Mouse (Mus musculus): Measurements from ENCODE around the gene Parva. TPM values are rescaled to one million over a fixed set of nuclear protein-coding genes. Genes with fewer than 3 reads are reported as not detected.

The Parva gene
- polyA plus RNA-seq, 1 experiment = 78.3 TPM

DNA sequence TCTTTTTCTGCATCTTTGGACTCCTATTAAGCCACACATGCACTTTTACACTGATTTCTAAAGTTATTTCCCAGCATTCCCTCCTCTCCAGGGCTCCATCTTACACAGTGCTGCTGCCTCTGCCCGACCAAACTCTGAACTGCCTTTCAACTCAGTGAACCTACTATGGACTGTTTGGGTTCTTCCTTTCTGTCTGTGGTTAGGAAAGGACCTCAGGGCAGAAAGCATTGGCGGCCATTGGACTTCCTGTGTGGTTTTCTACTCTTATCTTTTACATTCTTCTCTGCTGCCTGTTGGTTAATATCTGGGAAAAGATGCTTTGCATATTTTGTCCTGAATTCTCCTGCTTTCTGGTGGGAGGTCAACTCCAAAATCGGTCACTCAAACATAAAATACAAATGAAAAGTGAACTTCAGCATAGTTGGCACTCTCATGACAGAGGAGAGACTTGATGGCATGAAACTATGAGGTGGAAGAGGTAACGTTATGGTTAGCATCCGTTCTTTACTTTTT lies 38.9 kb upstream of the Parva start:
- no peak overlapping the region for H3ac ChIP-seq (ENCODE audit: control insufficient read depth, insufficient read length)
- H3K4me2 ChIP-seq (ENCODE audit: low read depth) = no peak overlapping the region
- H3K27me3 ChIP-seq (ENCODE audit: control insufficient read depth, insufficient read depth, insufficient read length) = no peaks in the 10 kb centered on the region
- no peaks in the 10 kb centered on the region for H3K79me2 ChIP-seq (ENCODE audit: control insufficient read depth, insufficient read depth)
- TF ChIP-seq TCF3 (IDR thresholded peaks at IDR 0.05; ENCODE audit: insufficient read length, low read depth) = no peak
- TF ChIP-seq SRF (IDR thresholded peaks at IDR 0.05; ENCODE audit: control insufficient read depth, insufficient read length, low read depth) = no peak
- no peak for TF ChIP-seq MYOG (IDR thresholded peaks at IDR 0.05; ENCODE audit: control insufficient read depth in 1 of 3, insufficient read depth in 1 of 3, insufficient read length in 2 of 3, low read depth in 2 of 3)
- no peak for TF ChIP-seq E2F4 (IDR thresholded peaks at IDR 0.05; ENCODE audit: insufficient read depth)
- TF ChIP-seq REST (IDR thresholded peaks at IDR 0.05; ENCODE audit: insufficient read depth, insufficient read length) = no peak
- TF ChIP-seq POLR2A (IDR thresholded peaks at IDR 0.05; ENCODE audit: insufficient read length, low read depth) = no peak
- TF ChIP-seq MAX (IDR thresholded peaks at IDR 0.05; ENCODE audit: low read depth) = no peak
- TF ChIP-seq MYOD1 (IDR thresholded peaks at IDR 0.05; ENCODE audit: control insufficient read depth in 1 of 3, insufficient read length in 2 of 3, low read depth in 2 of 3) = no peak
- TF ChIP-seq CEBPB (IDR thresholded peaks at IDR 0.05; ENCODE audit: insufficient read depth, poor library complexity, severe bottlenecking) = no peak
- TF ChIP-seq USF1 (IDR thresholded peaks at IDR 0.05; ENCODE audit: low read depth) = no peak
- no peak for TF ChIP-seq POLR2AphosphoS2 (IDR thresholded peaks at IDR 0.05; ENCODE audit: insufficient read length, low read depth)
- no peak for TF ChIP-seq TCF12 (IDR thresholded peaks at IDR 0.05; ENCODE audit: insufficient read depth, poor library complexity, severe bottlenecking)
- H3K36me3 ChIP-seq (ENCODE audit: control insufficient read depth, insufficient read depth) = no peaks in the 10 kb centered on the region
- H3K4me3 ChIP-seq = no peak overlapping the region

DNA sequence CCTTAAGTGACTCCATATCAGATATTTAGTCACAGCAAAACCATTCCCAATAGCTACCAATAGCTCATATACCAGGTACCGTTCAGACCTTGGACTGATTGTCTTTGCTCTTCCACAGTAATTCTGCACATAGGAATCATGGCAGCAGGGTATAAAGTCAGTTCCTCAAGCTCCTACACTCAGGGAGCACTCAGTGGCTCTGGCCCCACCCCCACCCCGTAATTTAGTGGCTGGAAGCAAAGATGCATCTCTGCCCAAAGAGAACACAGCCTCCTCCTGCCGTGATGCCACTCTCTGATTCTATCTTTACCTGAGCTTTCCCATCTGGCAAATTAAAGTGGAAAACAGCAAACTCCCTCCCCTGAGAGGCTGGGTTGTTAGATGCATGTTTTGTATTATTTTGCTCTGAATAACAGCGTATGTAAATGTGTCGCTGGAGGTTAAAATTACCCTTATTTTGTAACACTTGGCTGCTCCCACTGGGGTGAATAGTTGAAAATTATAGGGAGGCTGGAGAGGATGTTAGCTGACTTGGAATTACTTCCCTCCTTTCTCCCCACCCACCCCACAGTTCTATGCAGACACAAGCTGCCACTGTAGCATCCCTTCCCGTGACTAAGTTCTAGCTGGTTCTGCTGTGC lies 37.6 kb upstream of the Parva start:
- Histone ChIP-seq H3K79me2 (ENCODE audit: control insufficient read depth, insufficient read depth) (no peaks in the 10 kb centered on the region), H3K4me2 (ENCODE audit: low read depth) (peak overlapping the region; percentile 27), H3K4me3 (no peak overlapping the region), H3ac (ENCODE audit: control insufficient read depth, insufficient read length) (no peak overlapping the region), H3K27me3 (ENCODE audit: control insufficient read depth, insufficient read depth, insufficient read length) (no peaks in the 10 kb centered on the region), H3K36me3 (ENCODE audit: control insufficient read depth, insufficient read depth) (no peaks in the 10 kb centered on the region)
- TF ChIP-seq REST (IDR thresholded peaks at IDR 0.05; ENCODE audit: insufficient read depth, insufficient read length) (no peak), USF1 (IDR thresholded peaks at IDR 0.05; ENCODE audit: low read depth) (no peak), MAX (IDR thresholded peaks at IDR 0.05; ENCODE audit: low read depth) (no peak)

DNA sequence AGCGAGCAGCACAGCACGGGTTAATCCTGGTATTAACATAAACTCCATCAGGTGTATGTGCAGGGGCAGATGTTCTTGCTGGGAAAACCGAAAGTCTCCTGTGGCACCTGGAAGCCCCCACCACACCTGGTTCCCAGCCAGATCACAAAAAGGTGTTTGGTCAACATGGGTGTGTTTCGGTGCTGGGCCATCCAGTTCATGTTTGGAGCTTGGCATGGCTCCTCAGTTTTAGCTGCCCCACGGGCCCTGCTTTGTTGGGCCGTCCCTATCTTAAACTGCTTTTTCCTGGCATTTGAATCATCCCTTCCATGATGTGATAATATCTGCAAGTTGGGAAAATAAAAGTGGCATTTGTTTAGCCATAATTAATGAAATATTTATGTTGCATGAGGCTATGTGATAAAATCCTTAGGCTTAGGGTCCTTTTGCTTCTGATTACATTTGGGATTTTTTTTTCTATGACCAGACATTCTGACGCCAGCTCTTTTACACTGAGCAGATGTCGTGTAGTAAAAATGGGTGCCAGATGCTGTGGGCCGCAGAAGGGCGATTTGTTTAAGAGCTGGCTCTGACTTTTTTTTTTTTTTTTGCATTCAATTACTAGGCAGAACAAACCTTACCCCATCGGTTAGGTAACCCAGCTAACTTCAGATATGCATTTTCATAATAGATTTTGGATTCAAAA lies 36.9 kb upstream of the Parva start:
- Histone ChIP-seq H3K27me3 (ENCODE audit: control insufficient read depth, insufficient read depth, insufficient read length) (no peaks in the 10 kb centered on the region), H3K36me3 (ENCODE audit: control insufficient read depth, insufficient read depth) (no peaks in the 10 kb centered on the region), H3K4me3 (no peak overlapping the region), H3ac (ENCODE audit: control insufficient read depth, insufficient read length) (no peak overlapping the region), H3K4me2 (ENCODE audit: low read depth) (peak overlapping the region; percentile 27), H3K79me2 (ENCODE audit: control insufficient read depth, insufficient read depth) (no peaks in the 10 kb centered on the region)
- TF ChIP-seq POLR2A (IDR thresholded peaks at IDR 0.05; ENCODE audit: insufficient read length, low read depth) (no peak), MYOG (IDR thresholded peaks at IDR 0.05; ENCODE audit: control insufficient read depth in 1 of 3, insufficient read depth in 1 of 3, insufficient read length in 2 of 3, low read depth in 2 of 3) (no peak), MYOD1 (IDR thresholded peaks at IDR 0.05; ENCODE audit: control insufficient read depth in 1 of 3, insufficient read length in 2 of 3, low read depth in 2 of 3) (no peak), SRF (IDR thresholded peaks at IDR 0.05; ENCODE audit: control insufficient read depth, insufficient read length, low read depth) (no peak), USF1 (IDR thresholded peaks at IDR 0.05; ENCODE audit: low read depth) (no peak), CEBPB (IDR thresholded peaks at IDR 0.05; ENCODE audit: insufficient read depth, poor library complexity, severe bottlenecking) (no peak), REST (IDR thresholded peaks at IDR 0.05; ENCODE audit: insufficient read depth, insufficient read length) (no peak)

DNA sequence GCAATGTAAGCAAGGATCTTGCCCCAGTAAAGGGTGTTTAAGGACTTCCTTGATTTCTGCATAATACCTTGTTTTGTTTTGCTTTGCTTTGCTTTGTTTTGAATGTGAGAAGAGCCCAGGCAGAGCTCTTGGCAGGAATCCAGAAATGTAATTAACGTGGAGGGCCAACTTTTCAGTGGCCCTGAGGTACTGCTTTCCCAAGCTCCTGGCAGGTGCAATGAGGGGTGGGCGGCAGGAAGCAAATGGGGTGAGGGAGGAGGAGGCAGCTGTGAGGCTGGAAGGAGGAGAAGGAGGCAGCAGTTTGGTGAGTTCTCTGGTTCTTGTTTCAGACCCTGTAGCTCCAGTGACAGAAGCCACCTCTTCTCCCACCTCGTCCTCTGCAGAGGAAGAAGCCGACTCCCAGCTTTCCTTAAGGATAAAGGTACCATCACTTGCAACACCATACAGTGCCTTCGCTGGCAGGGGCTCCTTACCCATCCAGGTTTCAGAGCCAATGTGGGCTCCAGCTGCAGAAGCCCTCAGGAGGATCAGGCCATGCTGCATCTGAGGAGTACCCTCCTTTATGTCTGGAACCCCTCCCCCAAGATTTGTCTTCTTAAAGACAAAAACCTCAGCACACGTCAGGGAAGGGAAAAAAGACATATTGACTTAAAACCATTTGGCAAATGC lies 36.2 kb upstream of the Parva start:
- Histone ChIP-seq H3ac (ENCODE audit: control insufficient read depth, insufficient read length) (no peak overlapping the region), H3K4me2 (ENCODE audit: low read depth) (no peak overlapping the region), H3K79me2 (ENCODE audit: control insufficient read depth, insufficient read depth) (no peaks in the 10 kb centered on the region), H3K4me3 (no peak overlapping the region), H3K36me3 (ENCODE audit: control insufficient read depth, insufficient read depth) (no peaks in the 10 kb centered on the region), H3K27me3 (ENCODE audit: control insufficient read depth, insufficient read depth, insufficient read length) (no peaks in the 10 kb centered on the region)
- TF ChIP-seq CEBPB (IDR thresholded peaks at IDR 0.05; ENCODE audit: insufficient read depth, poor library complexity, severe bottlenecking) (no peak), MYOG (IDR thresholded peaks at IDR 0.05; ENCODE audit: control insufficient read depth in 1 of 3, insufficient read depth in 1 of 3, insufficient read length in 2 of 3, low read depth in 2 of 3) (peak in 1 of 3 experiments; percentile 30), POLR2A (IDR thresholded peaks at IDR 0.05; ENCODE audit: insufficient read length, low read depth) (no peak), MYOD1 (IDR thresholded peaks at IDR 0.05; ENCODE audit: control insufficient read depth in 1 of 3, insufficient read length in 2 of 3, low read depth in 2 of 3) (peak in 1 of 3 experiments; percentile 54), REST (IDR thresholded peaks at IDR 0.05; ENCODE audit: insufficient read depth, insufficient read length) (no peak), MAX (IDR thresholded peaks at IDR 0.05; ENCODE audit: low read depth) (no peak), USF1 (IDR thresholded peaks at IDR 0.05; ENCODE audit: low read depth) (no peak), TCF12 (IDR thresholded peaks at IDR 0.05; ENCODE audit: insufficient read depth, poor library complexity, severe bottlenecking) (no peak), TCF3 (IDR thresholded peaks at IDR 0.05; ENCODE audit: insufficient read length, low read depth) (no peak), POLR2AphosphoS2 (IDR thresholded peaks at IDR 0.05; ENCODE audit: insufficient read length, low read depth) (no peak), E2F4 (IDR thresholded peaks at IDR 0.05; ENCODE audit: insufficient read depth) (no peak), SRF (IDR thresholded peaks at IDR 0.05; ENCODE audit: control insufficient read depth, insufficient read length, low read depth) (no peak)
